In genomic region chr16:22839146-22839857, GRCm38 (mm10) we compare ENCODE assay signal across 35 mouse cellular contexts. TPM values are rescaled to one million over a fixed set of nuclear protein-coding genes. Genes with fewer than 3 reads are reported as not detected.
DNase-seq lines count a peak whose midpoint lies in the region; ATAC-seq and TF ChIP-seq lines count a peak whose summit lies in the region.
"Had no signal": no experiment of that assay in that cellular context is flagged by ENCODE, and none has a peak within 500 bp of the region (broad histone marks: within the 10 kb centered on the region; RNA-seq: fewer than 3 reads in every experiment).

No protein-coding gene starts in this region.

- no peaks in the 10 kb centered on the region for H3K9me3 ChIP-seq in heart, embryonic 13.5 days
- H3K9me3 ChIP-seq in embryonic facial prominence, embryonic 10.5 days: no peaks in the 10 kb centered on the region
- H3K9me3 ChIP-seq: forebrain, embryonic 12.5 days; midbrain, embryonic 10.5 days had no signal

- H3K4me2 ChIP-seq in heart, embryonic 13.5 days: peak overlapping the region; percentile 9; the same call in 1 of the 2 replicates
- H3K4me2 ChIP-seq: forebrain, embryonic 12.5 days; hindbrain, embryonic 14.5 days had no signal

- peaks cover 54% of the 10 kb centered on the region for H3K36me3 ChIP-seq in heart, embryonic 13.5 days
- peaks cover 64% of the 10 kb centered on the region for H3K36me3 ChIP-seq in embryonic facial prominence, embryonic 10.5 days (replicated peaks)

- TF ChIP-seq CTCF in embryonic fibroblast, embryonic 13.5 days (IDR thresholded peaks at IDR 0.05; ENCODE audit: borderline replicate concordance, insufficient read depth, low read length): no peak

- H3K9ac ChIP-seq in heart, embryonic 13.5 days: no peak overlapping the region; the same call in 1 of the 2 replicates
- H3K9ac ChIP-seq: forebrain, embryonic 12.5 days; hindbrain, embryonic 14.5 days had no signal

- WGBS in heart, embryonic 13.5 days: 67% methylated on average over 3 of the region's 3 CpGs
- 95% methylated on average over 3 of the region's 3 CpGs for WGBS in embryonic facial prominence, embryonic 10.5 days

- DNase-seq in heart, postnatal 25 days (ENCODE audit: low spot score): no peak
- DNase-seq in 3134 (ENCODE audit: extremely low read depth, insufficient read length, low spot score): peak; percentile 81
- peak; percentile 90 for DNase-seq in Muller cell, postnatal 12 days (ENCODE audit: inconsistent ontology term)
- DNase-seq in embryonic facial prominence, embryonic 10.5 days (ENCODE audit: low spot score): no peak
- DNase-seq: B cell, adult 2 months; cerebellum, adult 9-10 months; heart, adult 18-20 months; heart, postnatal 14 days; kidney, adult 2 months; kidney, postnatal 10 days; lung, postnatal 4 days; right cerebral cortex, adult 18-20 months; right cerebral cortex, postnatal 4 days; thymus, postnatal 14 days had no signal

- peaks cover 20% of the 10 kb centered on the region for H3K4me1 ChIP-seq in heart, embryonic 13.5 days
- peaks cover 18% of the 10 kb centered on the region for H3K4me1 ChIP-seq in embryonic fibroblast, embryonic 13.5 days (ENCODE audit: control insufficient read depth, insufficient read depth, low read length)
- H3K4me1 ChIP-seq in embryonic facial prominence, embryonic 10.5 days: peaks cover 4% of the 10 kb centered on the region

- intact Hi-C loops in heart, postnatal 25 days (cut with DNase I): no loop called here

- H3K27ac ChIP-seq in heart, embryonic 13.5 days (replicated peaks): peak overlapping the region; percentile 41
- H3K27ac ChIP-seq in embryonic fibroblast, embryonic 13.5 days (ENCODE audit: insufficient read depth, low read length): peak overlapping the region; percentile 82
- H3K27ac ChIP-seq in embryonic facial prominence, embryonic 10.5 days (replicated peaks): no peak overlapping the region
- H3K27ac ChIP-seq: forebrain, embryonic 12.5 days; hindbrain, embryonic 14.5 days; midbrain, embryonic 10.5 days had no signal

- no peak for ATAC-seq in heart, embryonic 13.5 days (ENCODE audit: extremely low read depth, insufficient number of reproducible peaks, low FRiP score, low TSS enrichment)
- no peak for ATAC-seq in megakaryocyte, adult 5-6 weeks (ENCODE audit: poor library complexity, severe bottlenecking)
- ATAC-seq in granulocyte monocyte progenitor cell, adult 5-6 weeks (replicated peaks; ENCODE audit: poor library complexity, severe bottlenecking): no peak
- ATAC-seq: inflammation-experienced regulatory T-cells, adult 6 months; midbrain, embryonic 16.5 days had no signal

- TF ChIP-seq POLR2A in embryonic fibroblast, embryonic 13.5 days (IDR thresholded peaks at IDR 0.05; ENCODE audit: low read depth, low read length): no peak

- H3K27me3 ChIP-seq in heart, embryonic 13.5 days (replicated peaks): no peaks in the 10 kb centered on the region
- no peaks in the 10 kb centered on the region for H3K27me3 ChIP-seq in embryonic facial prominence, embryonic 10.5 days (replicated peaks; ENCODE audit: low read depth, poor library complexity, severe bottlenecking)
- H3K27me3 ChIP-seq: forebrain, embryonic 12.5 days had no signal

- no peak overlapping the region for H3K4me3 ChIP-seq in heart, embryonic 13.5 days
- H3K4me3 ChIP-seq in embryonic fibroblast, embryonic 13.5 days (ENCODE audit: insufficient read depth, low read length): no peak overlapping the region
- no peak overlapping the region for H3K4me3 ChIP-seq in embryonic facial prominence, embryonic 10.5 days
- H3K4me3 ChIP-seq: forebrain, embryonic 12.5 days; midbrain, embryonic 10.5 days had no signal

RNA-seq across cellular contexts. Expression of gene Tbccd1, which starts 18.2 kb away (rescaled TPM):
- 18.3 and 19.2 TPM in 2 replicates for polyA plus RNA-seq in heart, embryonic 13.5 days (2015; fragmentation: Nextera tagmentation; extraction: Ambion mirVana)
- 10 to 100 TPM; 11.1 to 13.4 TPM for total RNA-seq in heart, postnatal 25 days (2021)
- 14.8 and 15.9 TPM in 2 replicates for polyA plus RNA-seq in embryonic fibroblast, embryonic 13.5 days (2011; ENCODE audit: insufficient read length, low read depth, missing spikeins)
- polyA plus RNA-seq in embryonic facial prominence, embryonic 10.5 days (2016; fragmentation: Nextera tagmentation; extraction: Ambion mirVana): 38.6 and 39.1 TPM in 2 replicates
- total RNA-seq in megakaryocyte, adult 5-6 weeks (2015): 14.3 and 24.1 TPM in 2 replicates
- total RNA-seq in megakaryocyte, adult 5-6 weeks (2017): 18.7 and 21.0 TPM in 2 replicates
- 18.8 and 32.9 TPM in 2 replicates for total RNA-seq in granulocyte monocyte progenitor cell, adult 5-6 weeks (2014; fragmentation: Nextera tagmentation)
- total RNA-seq in granulocyte monocyte progenitor cell, adult 5-6 weeks (2017): 22.1 and 27.1 TPM in 2 replicates

RNA-seq across cellular contexts. Expression of gene Dnajb11, which starts 18.3 kb away (rescaled TPM):
- polyA plus RNA-seq in heart, embryonic 13.5 days (2015; fragmentation: Nextera tagmentation; extraction: Ambion mirVana): 96.7 and 115 TPM in 2 replicates
- 10 to 100 TPM; 54.0 to 65.7 TPM for total RNA-seq in heart, postnatal 25 days (2021)
- polyA plus RNA-seq in embryonic fibroblast, embryonic 13.5 days (2011; ENCODE audit: insufficient read length, low read depth, missing spikeins): 100 and 101 TPM in 2 replicates
- 88.4 and 90.8 TPM in 2 replicates for polyA plus RNA-seq in embryonic facial prominence, embryonic 10.5 days (2016; fragmentation: Nextera tagmentation; extraction: Ambion mirVana)
- total RNA-seq in megakaryocyte, adult 5-6 weeks (2015): 62.0 and 63.4 TPM in 2 replicates
- total RNA-seq in megakaryocyte, adult 5-6 weeks (2017): 142 and 147 TPM in 2 replicates
- total RNA-seq in granulocyte monocyte progenitor cell, adult 5-6 weeks (2014; fragmentation: Nextera tagmentation): 85.9 and 112 TPM in 2 replicates
- 187 and 220 TPM in 2 replicates for total RNA-seq in granulocyte monocyte progenitor cell, adult 5-6 weeks (2017)

RNA-seq across cellular contexts. Expression of gene Crygs, which starts 27.9 kb away (rescaled TPM):
- not detected in 2 replicates for polyA plus RNA-seq in heart, embryonic 13.5 days (2015; fragmentation: Nextera tagmentation; extraction: Ambion mirVana)
- not detected for total RNA-seq in heart, postnatal 25 days (2021)
- polyA plus RNA-seq in embryonic fibroblast, embryonic 13.5 days (2011; ENCODE audit: insufficient read length, low read depth, missing spikeins): not detected in 2 replicates
- 0.17 TPM in 1 of 2 replicates, not detected in the other for polyA plus RNA-seq in embryonic facial prominence, embryonic 10.5 days (2016; fragmentation: Nextera tagmentation; extraction: Ambion mirVana)
- not detected in 2 replicates for total RNA-seq in megakaryocyte, adult 5-6 weeks (2015)
- not detected in 2 replicates for total RNA-seq in megakaryocyte, adult 5-6 weeks (2017)
- not detected in 2 replicates for total RNA-seq in granulocyte monocyte progenitor cell, adult 5-6 weeks (2014; fragmentation: Nextera tagmentation)
- total RNA-seq in granulocyte monocyte progenitor cell, adult 5-6 weeks (2017): not detected in 2 replicates
- total RNA-seq: adrenal gland, adult 18-20 months; adrenal gland, postnatal 4 days; gastrocnemius, adult 8-10 months; heart, adult 18-20 months; heart, postnatal 14 days; layer of hippocampus, adult 18-20 months; layer of hippocampus, postnatal 14 days; liver, adult 2 months had no signal
- polyA plus RNA-seq: forebrain, embryonic 12.5 days; hindbrain, embryonic 14.5 days; inflammation-experienced regulatory T-cells, adult 6 months; limb, embryonic 11.5 days; liver, embryonic 16.5 days; lung, embryonic 16.5 days; midbrain, embryonic 16.5 days; neural tube, embryonic 14.5 days; stomach, embryonic 14.5 days had no signal

RNA-seq across cellular contexts. Expression of gene Ahsg, which starts 51.8 kb away (rescaled TPM):
- 4.3 and 13.4 TPM in 2 replicates for polyA plus RNA-seq in heart, embryonic 13.5 days (2015; fragmentation: Nextera tagmentation; extraction: Ambion mirVana)
- total RNA-seq in heart, postnatal 25 days (2021): 10 to 100 TPM in 1 of 2 experiments, 1 to 10 TPM in 1; 9.7 to 11.6 TPM
- polyA plus RNA-seq in embryonic fibroblast, embryonic 13.5 days (2011; ENCODE audit: insufficient read length, low read depth, missing spikeins): not detected in 2 replicates
- not detected in 2 replicates for polyA plus RNA-seq in embryonic facial prominence, embryonic 10.5 days (2016; fragmentation: Nextera tagmentation; extraction: Ambion mirVana)
- not detected in 2 replicates for total RNA-seq in megakaryocyte, adult 5-6 weeks (2015)
- total RNA-seq in megakaryocyte, adult 5-6 weeks (2017): not detected in 2 replicates
- not detected in 2 replicates for total RNA-seq in granulocyte monocyte progenitor cell, adult 5-6 weeks (2014; fragmentation: Nextera tagmentation)
- total RNA-seq in granulocyte monocyte progenitor cell, adult 5-6 weeks (2017): not detected in 2 replicates
- total RNA-seq: layer of hippocampus, adult 18-20 months; layer of hippocampus, postnatal 14 days had no signal
- polyA plus RNA-seq: embryonic facial prominence, embryonic 11.5 days; forebrain, embryonic 12.5 days; hindbrain, embryonic 14.5 days; inflammation-experienced regulatory T-cells, adult 6 months; kidney, adult 2 months; limb, embryonic 11.5 days; midbrain, embryonic 10.5 days; midbrain, embryonic 16.5 days had no signal

Comparison
In these comparisons a context has a peak if more than half of its experiments do, and no peak if none do; other contexts are left out.
1. DNase-seq: peak in 3134 (single experiment) and Muller cell, postnatal 12 days (single experiment); none in heart, postnatal 25 days (single experiment) and embryonic facial prominence, embryonic 10.5 days (single experiment).